Mouse (Mus musculus) intestine, embryonic 14.5 days (tissue): ENCODE data around the gene Rhox4d. TPM values are rescaled to one million over a fixed set of nuclear protein-coding genes. Genes with fewer than 3 reads are reported as not detected.
"Not testable (repeated sequence)": the region's sequence is repeated elsewhere in the genome, so short reads cannot be mapped to it uniquely, and the experiment has no call there.

Experiments used
- ATAC-seq: fragments of 200-750 bp; cut with Nextera tagmentation; replicated peaks from 2 replicates; pipeline ENCODE4 v1.8.0; 2017; ENCODE audit warnings: low read depth, moderate number of reproducible peaks, moderate TSS enrichment, moderate library complexity; ENCODE audit not compliant: low FRiP score, low TSS enrichment
- DNase-seq: peaks from one replicate; pipeline ENCODE4 v3.0.0-alpha.2; 2018; ENCODE audit warnings: low spot score
- H3K27ac ChIP-seq: fragments of 300-500 bp; sonication (generic); 2 replicates; pipeline ENCODE4 v1.5.1; 2014; ENCODE audit warnings: low read depth, mild to moderate bottlenecking, control low read depth
- H3K27me3 ChIP-seq: fragments of 300-500 bp; sonication (generic); replicated peaks from 2 replicates; pipeline ENCODE4 v1.6.1; 2014; ENCODE audit warnings: low read length, control low read depth; ENCODE audit not compliant: control insufficient read depth, insufficient read depth
- H3K36me3 ChIP-seq: fragments of 300-500 bp; sonication (generic); 2 replicates; pipeline ENCODE4 v1.6.1; 2014; ENCODE audit warnings: low read length, control low read depth; ENCODE audit not compliant: control insufficient read depth, insufficient read depth
- H3K4me1 ChIP-seq: fragments of 300-500 bp; sonication (generic); replicated peaks from 2 replicates; pipeline ENCODE4 v1.6.1; 2014; ENCODE audit warnings: low read length, control low read depth, mixed read lengths; ENCODE audit not compliant: control insufficient read depth, insufficient read depth
- H3K4me2 ChIP-seq: fragments of 300-500 bp; sonication (generic); 2 replicates; pipeline ENCODE4 v1.6.1; 2014; ENCODE audit warnings: low read length
- H3K4me3 ChIP-seq: fragments of 300-500 bp; sonication (generic); 2 replicates; pipeline ENCODE4 v1.5.1; 2014; ENCODE audit warnings: low read depth, low read length, control low read depth, mixed read lengths
- H3K9ac ChIP-seq: fragments of 300-500 bp; sonication (generic); 2 replicates; pipeline ENCODE4 v1.6.1; 2014; ENCODE audit warnings: mild to moderate bottlenecking, low read length
- H3K9me3 ChIP-seq: fragments of 300-500 bp; sonication (generic); 2 replicates; pipeline ENCODE4 v1.6.1; 2016; ENCODE audit warnings: low read length, control low read depth; ENCODE audit not compliant: control insufficient read depth
- WGBS: fragments of 180-500 bp; shearing (Covaris S2); extraction: QIAGEN DNeasy Blood & Tissue Kit; methylation state at CpG from one replicate; pipeline ENCODE4 v1.1.7; 2014; 5-methylcytosine and 5-hydroxymethylcytosine counted together
- polyA plus RNA-seq: library from polyadenylated mRNA; unstranded; fragments of >200 nt; fragmentation: Nextera tagmentation; extraction: Ambion mirVana; gene quantifications from 2 replicates; pipeline ENCODE4 v1.2.1, GENCODE M21; 2014

Rhox4d gene
- 0.13 TPM in 1 of 2 replicates, not detected in the other for polyA plus RNA-seq

DNA sequence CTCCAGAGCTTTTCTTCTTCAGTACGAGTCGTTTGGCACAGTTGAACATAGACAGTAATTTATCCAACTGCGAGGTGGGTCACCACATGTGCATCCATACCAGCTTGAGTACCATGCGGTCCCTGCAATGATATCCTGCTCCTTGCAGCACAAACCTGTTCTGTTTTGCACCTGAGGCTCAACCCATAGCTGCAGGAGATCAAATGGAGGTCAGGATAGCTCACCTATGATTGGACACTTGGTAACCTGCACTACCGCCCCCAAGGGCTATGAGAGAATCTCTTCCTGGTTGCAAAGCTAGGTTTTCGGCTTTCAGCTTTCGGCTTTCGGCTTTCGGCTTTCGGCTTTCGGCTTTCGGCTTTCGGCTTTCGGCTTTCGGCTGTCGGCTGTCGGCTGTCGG, at the start of gene Rhox4d:
Gene Rhox4d (plus strand): TSS at position 301 of the 400 bp plus-strand sequence.
- WGBS, result 96% methylated on average over 15 of the region's 18 CpGs
- not testable (repeated sequence) for H3K27me3 ChIP-seq, H3K27ac ChIP-seq, H3K4me3 ChIP-seq, ATAC-seq, H3K36me3 ChIP-seq, H3K9me3 ChIP-seq, H3K4me1 ChIP-seq, DNase-seq, H3K4me2 ChIP-seq, H3K9ac ChIP-seq

GRCm38 (mm10) chrX:37480037-37480436, 34.1 kb upstream of the Rhox4d start, which contains the start of gene Rhox4c:
TSS of gene Rhox4c (plus strand) at chrX:37480337.
- H3K9me3 ChIP-seq, H3K9ac ChIP-seq, H3K4me2 ChIP-seq, H3K36me3 ChIP-seq, ATAC-seq, H3K27ac ChIP-seq, H3K4me3 ChIP-seq, DNase-seq, H3K4me1 ChIP-seq, H3K27me3 ChIP-seq: not testable (repeated sequence)
- 92% methylated on average over 14 of the region's 14 CpGs for WGBS

GRCm38 (mm10) chrX:37530152-37530551, 16.0 kb downstream of the Rhox4d start, which contains the start of gene Rhox2e:
TSS of gene Rhox2e (plus strand) at chrX:37530452.
- H3K36me3 ChIP-seq, H3K27me3 ChIP-seq, H3K9me3 ChIP-seq, DNase-seq, H3K27ac ChIP-seq, H3K4me3 ChIP-seq, H3K4me2 ChIP-seq, H3K4me1 ChIP-seq, ATAC-seq, H3K9ac ChIP-seq: not testable (repeated sequence)
- 100% methylated on average over 2 of the region's 8 CpGs for WGBS

DNA sequence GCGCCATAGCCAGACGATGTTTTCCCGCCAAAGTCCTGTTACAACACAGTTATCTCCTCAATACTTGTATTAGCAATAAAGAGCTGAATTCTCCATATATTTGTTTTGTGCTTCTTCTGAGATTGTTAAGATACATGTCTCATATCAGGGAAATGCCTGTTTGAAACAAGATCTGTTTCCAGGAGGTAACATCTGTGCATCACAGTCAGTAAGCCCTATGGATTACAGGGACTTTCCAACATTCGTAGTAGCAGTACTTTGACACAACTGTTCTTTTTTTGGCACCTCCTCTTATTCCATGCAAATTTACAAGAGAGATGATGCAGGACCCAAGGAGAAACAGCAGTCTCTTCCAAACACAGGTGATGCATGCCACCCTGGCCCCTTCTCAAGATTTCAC, 27.6 kb downstream of the Rhox4d start, which contains the start of gene Rhox3e:
Gene Rhox3e (plus strand): TSS at position 301 of the 400 bp plus-strand sequence.
- not testable (repeated sequence) for H3K9ac ChIP-seq, H3K4me2 ChIP-seq, DNase-seq, ATAC-seq, H3K36me3 ChIP-seq, H3K27ac ChIP-seq, H3K4me1 ChIP-seq, H3K27me3 ChIP-seq, H3K9me3 ChIP-seq, H3K4me3 ChIP-seq
- no CpG with 5 or more reads among the region's 4 CpGs for WGBS

GRCm38 (mm10) chrX:37557112-37557511, 43.0 kb downstream of the Rhox4d start, which contains the start of gene Rhox4e:
TSS of gene Rhox4e (plus strand) at chrX:37557412.
- DNase-seq, H3K9ac ChIP-seq, H3K27me3 ChIP-seq, ATAC-seq, H3K9me3 ChIP-seq, H3K27ac ChIP-seq, H3K4me3 ChIP-seq, H3K36me3 ChIP-seq, H3K4me2 ChIP-seq, H3K4me1 ChIP-seq: not testable (repeated sequence)
- WGBS, result 100% methylated on average over 10 of the region's 18 CpGs

Other genes starting within 250 kb of the Rhox4d start
- gene Rhox4a, start 249.0 kb upstream of the Rhox4d start, polyA plus RNA-seq, result not detected in 2 replicates
- not detected in 2 replicates for gene Rhox3a2, start 134.3 kb upstream of the Rhox4d start, polyA plus RNA-seq
- gene Rhox4a2, start 123.5 kb upstream of the Rhox4d start, polyA plus RNA-seq, result not detected in 2 replicates
- not detected in 2 replicates for gene Rhox2b, start 102.3 kb upstream of the Rhox4d start, polyA plus RNA-seq
- not detected in 2 replicates for gene Rhox4b, start 81.9 kb upstream of the Rhox4d start, polyA plus RNA-seq
- not detected in 2 replicates for gene Rhox2c, start 60.7 kb upstream of the Rhox4d start, polyA plus RNA-seq
- not detected in 2 replicates for gene Rhox3c, start 55.8 kb upstream of the Rhox4d start, polyA plus RNA-seq
- gene Rhox4c, start 34.0 kb upstream of the Rhox4d start, polyA plus RNA-seq, result not detected in 2 replicates
- not detected in 2 replicates for gene Rhox2d, start 20.9 kb upstream of the Rhox4d start, polyA plus RNA-seq
- gene Rhox2e, start 16.1 kb downstream of the Rhox4d start, polyA plus RNA-seq, result not detected in 2 replicates
- not detected in 2 replicates for gene Rhox3e, start 27.7 kb downstream of the Rhox4d start, polyA plus RNA-seq
- gene Rhox4e, start 43.1 kb downstream of the Rhox4d start, polyA plus RNA-seq, result not detected in 2 replicates
- 0.23 TPM in 1 of 2 replicates, not detected in the other for gene Rhox2f, start 57.0 kb downstream of the Rhox4d start, polyA plus RNA-seq
- not detected in 2 replicates for gene Rhox3f, start 66.6 kb downstream of the Rhox4d start, polyA plus RNA-seq
- gene Rhox4f, start 93.3 kb downstream of the Rhox4d start, polyA plus RNA-seq, result not detected in 2 replicates
- gene Rhox3g, start 114.3 kb downstream of the Rhox4d start, polyA plus RNA-seq, result not detected in 2 replicates
- gene Rhox2g, start 129.1 kb downstream of the Rhox4d start, polyA plus RNA-seq, result not detected in 2 replicates
- not detected in 2 replicates for gene Rhox4g, start 137.0 kb downstream of the Rhox4d start, polyA plus RNA-seq
- gene Rhox3h, start 154.4 kb downstream of the Rhox4d start, polyA plus RNA-seq, result not detected in 2 replicates
- not detected in 2 replicates for gene Rhox2h, start 158.9 kb downstream of the Rhox4d start, polyA plus RNA-seq